Mouse (Mus musculus) retina, postnatal 1 day (tissue): ENCODE measurements around the gene Dohh.

Experiments used
- DNase-seq: peaks from one replicate; pipeline ENCODE4 v3.0.0-alpha.2; 2012

The Dohh gene

GRCm38 (mm10) chr10:81358209-81358608, 26.0 kb upstream of the Dohh start:
- no peak for DNase-seq

GRCm38 (mm10) chr10:81358841-81359240, 25.4 kb upstream of the Dohh start:
- no peak for DNase-seq

- no peak for DNase-seq
These were observed 23.5 kb upstream of the Dohh start for GRCm38 (mm10) chr10:81360721-81361120.

- no peak for DNase-seq
These were observed 21.8 kb upstream of the Dohh start for GRCm38 (mm10) chr10:81362336-81362949.

- DNase-seq, result no peak
These were observed 20.5 kb upstream of the Dohh start for GRCm38 (mm10) chr10:81363436-81364346.

- no peak for DNase-seq
These were observed 19.6 kb upstream of the Dohh start for GRCm38 (mm10) chr10:81364666-81365065.

- no peak for DNase-seq
These were observed 19.2 kb upstream of the Dohh start for GRCm38 (mm10) chr10:81365073-81365472.

- peak; percentile 72 for DNase-seq
These were observed 18.4 kb upstream of the Dohh start, which contains the start of gene 4930404N11Rik for GRCm38 (mm10) chr10:81365672-81366476. 4930404N11Rik (minus strand) TSS chr10:81365816.

GRCm38 (mm10) chr10:81366477-81367206, 17.6 kb upstream of the Dohh start:
- no peak for DNase-seq

GRCm38 (mm10) chr10:81367207-81367495, 17.1 kb upstream of the Dohh start:
- DNase-seq, result no peak

GRCm38 (mm10) chr10:81375322-81375721, 8.9 kb upstream of the Dohh start:
- no peak for DNase-seq

GRCm38 (mm10) chr10:81376561-81377361, 7.5 kb upstream of the Dohh start:
- no peak for DNase-seq

GRCm38 (mm10) chr10:81377362-81377664, 6.9 kb upstream of the Dohh start:
- DNase-seq, result no peak

GRCm38 (mm10) chr10:81377793-81378552, 6.3 kb upstream of the Dohh start, which contains the start of gene Fzr1:
Fzr1 (minus strand) TSS chr10:81378516.
- no peak for DNase-seq

GRCm38 (mm10) chr10:81378553-81379182, 5.6 kb upstream of the Dohh start:
- peak; percentile 100 for DNase-seq

- DNase-seq, result no peak
These were observed 5.1 kb upstream of the Dohh start for GRCm38 (mm10) chr10:81379183-81379553.

GRCm38 (mm10) chr10:81379809-81380378, 4.3 kb upstream of the Dohh start:
- no peak for DNase-seq

- DNase-seq, result peak; percentile 40
These were observed 2.2 kb upstream of the Dohh start for GRCm38 (mm10) chr10:81382039-81382438.

GRCm38 (mm10) chr10:81384605-81384982, 366 bp downstream of the Dohh start:
- DNase-seq, result no peak

- no peak for DNase-seq
These were observed 1.5 kb downstream of the Dohh start for GRCm38 (mm10) chr10:81385603-81386306.
